Mouse (Mus musculus): Measurements from ENCODE around the gene Pex11a.

Gene Pex11a

GRCm38 (mm10) chr7:79749511-79749910, 6.6 kb upstream of the Pex11a start:
- CTCF ChIA-PET = interaction anchor here in 2 of 4 experiments (0.6 to 1.5 kb wide), 3 partner anchors 20 to 276 kb away, joined by 3 to 4 read pairs (median 3); no protein-coding TSS in a partner anchor
- POLR2A ChIA-PET = interaction anchor here in 1 of 4 experiments (1.8 kb wide), 1 partner anchor 366 kb away, joined by 4 read pairs; the partner anchor contains the start of gene Idh2

GRCm38 (mm10) chr7:79747659-79748058, 4.7 kb upstream of the Pex11a start:
- CTCF ChIA-PET = interaction anchor here in 2 of 4 experiments (1.3 to 1.4 kb wide), 2 partner anchors 18 to 20 kb away, joined by 4 read pairs; no protein-coding TSS in a partner anchor

GRCm38 (mm10) chr7:79744585-79744984, 1.7 kb upstream of the Pex11a start:
- ChIA-PET CTCF (interaction anchor here (0.6 to 3.4 kb wide), 5 partner anchors 16 to 446 kb away, joined by 3 to 32 read pairs (median 3); no protein-coding TSS in a partner anchor), POLR2A (interaction anchor here in 2 of 4 experiments (0.6 to 1.5 kb wide), 3 partner anchors 59 to 737 kb away, joined by 3 to 6 read pairs (median 4); no protein-coding TSS in a partner anchor)

More at GRCm38 (mm10) chr7:79747659-79748058, 4.7 kb upstream of the Pex11a start:
- POLR2A ChIA-PET = no interaction called here

GRCm38 (mm10) chr7:79744051-79744450, 1.1 kb upstream of the Pex11a start:
- CTCF ChIA-PET = interaction anchor here (0.6 to 3.4 kb wide), 7 partner anchors 16 to 486 kb away, joined by 3 to 32 read pairs (median 3); no protein-coding TSS in a partner anchor
- POLR2A ChIA-PET = interaction anchor here in 3 of 4 experiments (0.6 to 1.5 kb wide), 6 partner anchors 20 to 738 kb away, joined by 3 to 9 read pairs (median 4); no protein-coding TSS in a partner anchor

- CTCF ChIA-PET = interaction anchor here in 3 of 4 experiments (0.8 to 3.4 kb wide), 5 partner anchors 11 to 274 kb away, joined by 3 to 32 read pairs (median 4); no protein-coding TSS in a partner anchor
- POLR2A ChIA-PET = interaction anchor here in 2 of 4 experiments (1.1 to 1.8 kb wide), 4 partner anchors 11 to 232 kb away, joined by 3 to 6 read pairs (median 4); no protein-coding TSS in a partner anchor
These were observed 663 bp downstream of the Pex11a start for GRCm38 (mm10) chr7:79742277-79742658.

- POLR2A ChIA-PET = no interaction called here
- CTCF ChIA-PET = interaction anchor here in 1 of 4 experiments (3.1 kb wide), 1 partner anchor 12 kb away, joined by 11 read pairs; no protein-coding TSS in a partner anchor
These were observed 2.7 kb downstream of the Pex11a start for GRCm38 (mm10) chr7:79740279-79740678.

- ChIA-PET POLR2A (no interaction called here), CTCF (interaction anchor here (0.6 to 3.1 kb wide), 4 partner anchors 11 to 944 kb away, joined by 3 to 11 read pairs (median 4); no protein-coding TSS in a partner anchor)
These were observed 4.0 kb downstream of the Pex11a start for GRCm38 (mm10) chr7:79738913-79739312.

GRCm38 (mm10) chr7:79736511-79736910, 6.4 kb downstream of the Pex11a start:
- ChIA-PET POLR2A (no interaction called here), CTCF (interaction anchor here in 1 of 4 experiments (1.5 kb wide), 1 partner anchor 8 kb away, joined by 9 read pairs; no protein-coding TSS in a partner anchor)

- POLR2A ChIA-PET = no interaction called here
- CTCF ChIA-PET = no interaction called here
These were observed 8.4 kb downstream of the Pex11a start for GRCm38 (mm10) chr7:79734563-79734962.

- CTCF ChIA-PET = interaction anchor here (0.6 to 1.6 kb wide), 8 partner anchors 11 to 424 kb away, joined by 3 to 10 read pairs (median 4); no protein-coding TSS in a partner anchor
- POLR2A ChIA-PET = interaction anchor here in 3 of 4 experiments (0.6 to 1.6 kb wide), 4 partner anchors 9 to 185 kb away, joined by 3 to 5 read pairs (median 4); partner anchors contain the start of gene Ticrr (in 1 of the 3)
These were observed 10.3 kb downstream of the Pex11a start, which contains the start of gene Plin1 for GRCm38 (mm10) chr7:79732622-79733021. Plin1 (minus strand) TSS chr7:79732903.

- POLR2A ChIA-PET = interaction anchor here in 2 of 4 experiments (0.7 to 1.6 kb wide), 5 partner anchors 10 to 242 kb away, joined by 3 to 4 read pairs (median 3); no protein-coding TSS in a partner anchor
These were observed 11.5 kb downstream of the Pex11a start for GRCm38 (mm10) chr7:79731438-79731837.

GRCm38 (mm10) chr7:79729743-79730370, 13.1 kb downstream of the Pex11a start:
- CTCF ChIA-PET = interaction anchor here (0.6 to 3.7 kb wide), 61 partner anchors 9 to 906 kb away, joined by 3 to 64 read pairs (median 5); partner anchors contain the start of genes Kif7 (in 2 of the 4), Pex11a (in 2 of the 4), Wdr93 (in 2 of the 4) and Rhcg (in 1 of the 4)
- POLR2A ChIA-PET = interaction anchor here in 2 of 4 experiments (0.5 to 2.1 kb wide), 4 partner anchors 10 to 222 kb away, joined by 3 to 7 read pairs (median 6); no protein-coding TSS in a partner anchor

More at GRCm38 (mm10) chr7:79731438-79731837, 11.5 kb downstream of the Pex11a start:
- CTCF ChIA-PET = interaction anchor here (0.6 to 1.6 kb wide), 9 partner anchors 10 to 261 kb away, joined by 3 to 5 read pairs (median 3); partner anchors contain the start of genes Kif7 (in 1 of the 4) and Pex11a (in 1 of the 4)

- POLR2A ChIA-PET = interaction anchor here (0.5 to 2.1 kb wide), 12 partner anchors 9 to 223 kb away, joined by 3 to 7 read pairs (median 4); partner anchors contain the start of gene Ticrr (in 1 of the 4)
- CTCF ChIA-PET = interaction anchor here (0.6 to 3.7 kb wide), 78 partner anchors 7 to 1078 kb away, joined by 3 to 64 read pairs (median 6); partner anchors contain the start of genes Kif7 (in 2 of the 4), Pex11a (in 2 of the 4), Wdr93 (in 2 of the 4) and Rhcg (in 1 of the 4)
These were observed 13.8 kb downstream of the Pex11a start for GRCm38 (mm10) chr7:79729169-79729568.

GRCm38 (mm10) chr7:79728219-79728618, 14.7 kb downstream of the Pex11a start:
- CTCF ChIA-PET = interaction anchor here (0.5 to 3.7 kb wide), 135 partner anchors 8 to 649 kb away, joined by 3 to 64 read pairs (median 4); partner anchors contain the start of genes Pex11a (in 3 of the 4), Wdr93 (in 3 of the 4), Kif7 (in 2 of the 4) and Rhcg (in 2 of the 4)
- POLR2A ChIA-PET = interaction anchor here (0.5 to 2.1 kb wide), 22 partner anchors 8 to 247 kb away, joined by 3 to 7 read pairs (median 3); partner anchors contain the start of genes Kif7 (in 1 of the 4) and Ticrr (in 1 of the 4)

GRCm38 (mm10) chr7:79727091-79727490, 15.8 kb downstream of the Pex11a start:
- ChIA-PET POLR2A (interaction anchor here in 2 of 4 experiments (0.5 to 1.4 kb wide), 7 partner anchors 27 to 528 kb away, joined by 3 read pairs; no protein-coding TSS in a partner anchor), CTCF (interaction anchor here (0.6 to 3.7 kb wide), 41 partner anchors 7 to 231 kb away, joined by 3 to 41 read pairs (median 4); partner anchors contain the start of genes Pex11a (in 3 of the 4), Wdr93 (in 3 of the 4), Kif7 (in 2 of the 4) and Ticrr (in 1 of the 4))

- ChIA-PET POLR2A (interaction anchor here in 3 of 4 experiments (0.5 to 4.2 kb wide), 11 partner anchors 10 to 326 kb away, joined by 3 to 20 read pairs (median 4); partner anchors contain the start of gene Ticrr (in 1 of the 3)), CTCF (interaction anchor here in 3 of 4 experiments (0.6 to 3.2 kb wide), 9 partner anchors 7 to 1609 kb away, joined by 3 to 26 read pairs (median 3); partner anchors contain the start of gene Plin1 (in 1 of the 3))
These were observed 21.4 kb downstream of the Pex11a start for GRCm38 (mm10) chr7:79721386-79721977.

Data from embryonic stem cell, embryonic (primary cell).